Mouse (Mus musculus): ENCODE measurements around the gene Gabbr2. TPM values are rescaled to one million over a fixed set of nuclear protein-coding genes. Genes with fewer than 3 reads are reported as not detected.

The Gabbr2 gene
- polyA plus RNA-seq, 1 experiment from 2014 or later = 0.11 TPM

- 65% methylated on average over 10 of the region's 10 CpGs for whole genome bisulfite sequencing (ENCODE audit: insufficient replicate concordance)
Measured at GRCm38 (mm10) chr4:46889175-46889574, 102.5 kb downstream of the Gabbr2 start.

GRCm38 (mm10) chr4:46885627-46886383, 105.9 kb downstream of the Gabbr2 start:
- H3K4me2 ChIP-seq (ENCODE audit: low read depth, low read length) = no peak overlapping the region
- H3K4me3 ChIP-seq (ENCODE audit: low read depth, low read length) = no peak overlapping the region
- no peak overlapping the region for H3K27ac ChIP-seq (ENCODE audit: low read length)
- H3K9ac ChIP-seq (ENCODE audit: low read depth, low read length) = no peak overlapping the region
- H3K36me3 ChIP-seq (ENCODE audit: control insufficient read depth, insufficient read depth) = no peaks in the 10 kb centered on the region
- no peak for ATAC-seq (ENCODE audit: low read depth)
- H3K9me3 ChIP-seq (replicated peaks; ENCODE audit: control insufficient read depth, low read length) = no peaks in the 10 kb centered on the region
- 68% methylated on average over 20 of the region's 20 CpGs for WGBS (ENCODE audit: insufficient replicate concordance)
- no peaks in the 10 kb centered on the region for H3K4me1 ChIP-seq (ENCODE audit: control insufficient read depth, low read depth, low read length)
- peaks cover 1% of the 10 kb centered on the region; the same call in 1 of the 2 replicates for H3K27me3 ChIP-seq (ENCODE audit: control insufficient read depth, insufficient read depth, low read depth, low read length)

More at GRCm38 (mm10) chr4:46889175-46889574, 102.5 kb downstream of the Gabbr2 start:
- Histone ChIP-seq H3K27me3 (ENCODE audit: control insufficient read depth, insufficient read depth, low read depth, low read length) (no peaks in the 10 kb centered on the region), H3K4me1 (ENCODE audit: control insufficient read depth, low read depth, low read length) (no peaks in the 10 kb centered on the region), H3K36me3 (ENCODE audit: control insufficient read depth, insufficient read depth) (no peaks in the 10 kb centered on the region), H3K9me3 (replicated peaks; ENCODE audit: control insufficient read depth, low read length) (no peaks in the 10 kb centered on the region), H3K4me3 (ENCODE audit: low read depth, low read length) (no peak overlapping the region), H3K4me2 (ENCODE audit: low read depth, low read length) (no peak overlapping the region), H3K27ac (ENCODE audit: low read length) (no peak overlapping the region), H3K9ac (ENCODE audit: low read depth, low read length) (no peak overlapping the region)
- no peak for ATAC-seq (ENCODE audit: low read depth)

- Histone ChIP-seq H3K27me3 (ENCODE audit: control insufficient read depth, insufficient read depth, low read depth, low read length) (peaks cover 4% of the 10 kb centered on the region; the same call in 1 of the 2 replicates), H3K4me3 (ENCODE audit: low read depth, low read length) (no peak overlapping the region), H3K4me2 (ENCODE audit: low read depth, low read length) (no peak overlapping the region), H3K9ac (ENCODE audit: low read depth, low read length) (no peak overlapping the region), H3K27ac (ENCODE audit: low read length) (no peak overlapping the region), H3K36me3 (ENCODE audit: control insufficient read depth, insufficient read depth) (no peaks in the 10 kb centered on the region), H3K9me3 (replicated peaks; ENCODE audit: control insufficient read depth, low read length) (no peaks in the 10 kb centered on the region), H3K4me1 (ENCODE audit: control insufficient read depth, low read depth, low read length) (no peaks in the 10 kb centered on the region)
- ATAC-seq (ENCODE audit: low read depth) = no peak
- WGBS (ENCODE audit: insufficient replicate concordance) = 69% methylated on average over 7 of the region's 7 CpGs
Measured at GRCm38 (mm10) chr4:46884132-46884531, 107.5 kb downstream of the Gabbr2 start.

GRCm38 (mm10) chr4:46883546-46883945, 108.1 kb downstream of the Gabbr2 start:
- H3K27me3 ChIP-seq (ENCODE audit: control insufficient read depth, insufficient read depth, low read depth, low read length) = peaks cover 4% of the 10 kb centered on the region; the same call in 1 of the 2 replicates
- ATAC-seq (ENCODE audit: low read depth) = no peak
- H3K4me2 ChIP-seq (ENCODE audit: low read depth, low read length) = no peak overlapping the region
- H3K4me3 ChIP-seq (ENCODE audit: low read depth, low read length) = no peak overlapping the region
- 68% methylated on average over 9 of the region's 9 CpGs for WGBS (ENCODE audit: insufficient replicate concordance)
- no peaks in the 10 kb centered on the region for H3K9me3 ChIP-seq (replicated peaks; ENCODE audit: control insufficient read depth, low read length)
- no peaks in the 10 kb centered on the region for H3K4me1 ChIP-seq (ENCODE audit: control insufficient read depth, low read depth, low read length)
- no peaks in the 10 kb centered on the region for H3K36me3 ChIP-seq (ENCODE audit: control insufficient read depth, insufficient read depth)
- no peak overlapping the region for H3K27ac ChIP-seq (ENCODE audit: low read length)
- H3K9ac ChIP-seq (ENCODE audit: low read depth, low read length) = no peak overlapping the region

- peaks cover 4% of the 10 kb centered on the region; the same call in 1 of the 2 replicates for H3K27me3 ChIP-seq (ENCODE audit: control insufficient read depth, insufficient read depth, low read depth, low read length)
Measured at GRCm38 (mm10) chr4:46883047-46883446, 108.6 kb downstream of the Gabbr2 start.

GRCm38 (mm10) chr4:46881271-46881670, 110.4 kb downstream of the Gabbr2 start:
- 44% methylated on average over 4 of the region's 4 CpGs for WGBS (ENCODE audit: insufficient replicate concordance)
- Histone ChIP-seq H3K4me2 (ENCODE audit: low read depth, low read length) (no peak overlapping the region), H3K4me3 (ENCODE audit: low read depth, low read length) (no peak overlapping the region), H3K9me3 (replicated peaks; ENCODE audit: control insufficient read depth, low read length) (no peaks in the 10 kb centered on the region), H3K9ac (ENCODE audit: low read depth, low read length) (no peak overlapping the region), H3K27ac (ENCODE audit: low read length) (no peak overlapping the region), H3K4me1 (ENCODE audit: control insufficient read depth, low read depth, low read length) (no peaks in the 10 kb centered on the region), H3K27me3 (ENCODE audit: control insufficient read depth, insufficient read depth, low read depth, low read length) (peaks cover 4% of the 10 kb centered on the region), H3K36me3 (ENCODE audit: control insufficient read depth, insufficient read depth) (no peaks in the 10 kb centered on the region)
- ATAC-seq (ENCODE audit: low read depth) = no peak

More at GRCm38 (mm10) chr4:46883047-46883446, 108.6 kb downstream of the Gabbr2 start:
- Histone ChIP-seq H3K4me1 (ENCODE audit: control insufficient read depth, low read depth, low read length) (no peaks in the 10 kb centered on the region), H3K27ac (ENCODE audit: low read length) (no peak overlapping the region), H3K4me2 (ENCODE audit: low read depth, low read length) (no peak overlapping the region), H3K9ac (ENCODE audit: low read depth, low read length) (no peak overlapping the region), H3K4me3 (ENCODE audit: low read depth, low read length) (no peak overlapping the region), H3K9me3 (replicated peaks; ENCODE audit: control insufficient read depth, low read length) (no peaks in the 10 kb centered on the region), H3K36me3 (ENCODE audit: control insufficient read depth, insufficient read depth) (no peaks in the 10 kb centered on the region)
- WGBS (ENCODE audit: insufficient replicate concordance) = 36% methylated on average over 10 of the region's 10 CpGs
- ATAC-seq (ENCODE audit: low read depth) = no peak

GRCm38 (mm10) chr4:46879943-46880342, 111.7 kb downstream of the Gabbr2 start:
- ATAC-seq (ENCODE audit: low read depth) = no peak
- H3K4me1 ChIP-seq (ENCODE audit: control insufficient read depth, low read depth, low read length) = no peaks in the 10 kb centered on the region
- WGBS (ENCODE audit: insufficient replicate concordance) = 35% methylated on average over 4 of the region's 4 CpGs
- H3K9ac ChIP-seq (ENCODE audit: low read depth, low read length) = no peak overlapping the region
- H3K4me3 ChIP-seq (ENCODE audit: low read depth, low read length) = no peak overlapping the region
- H3K4me2 ChIP-seq (ENCODE audit: low read depth, low read length) = no peak overlapping the region
- H3K27me3 ChIP-seq (ENCODE audit: control insufficient read depth, insufficient read depth, low read depth, low read length) = peaks cover 4% of the 10 kb centered on the region
- no peaks in the 10 kb centered on the region for H3K36me3 ChIP-seq (ENCODE audit: control insufficient read depth, insufficient read depth)
- H3K9me3 ChIP-seq (replicated peaks; ENCODE audit: control insufficient read depth, low read length) = no peaks in the 10 kb centered on the region
- no peak overlapping the region for H3K27ac ChIP-seq (ENCODE audit: low read length)

GRCm38 (mm10) chr4:46872750-46873149, 118.9 kb downstream of the Gabbr2 start:
- H3K4me1 ChIP-seq (ENCODE audit: control insufficient read depth, low read depth, low read length) = no peaks in the 10 kb centered on the region; the same call in 1 of the 2 replicates
- H3K4me2 ChIP-seq (ENCODE audit: low read depth, low read length) = no peak overlapping the region
- no peaks in the 10 kb centered on the region for H3K9me3 ChIP-seq (replicated peaks; ENCODE audit: control insufficient read depth, low read length)
- no peaks in the 10 kb centered on the region for H3K36me3 ChIP-seq (ENCODE audit: control insufficient read depth, insufficient read depth)
- H3K27me3 ChIP-seq (ENCODE audit: control insufficient read depth, insufficient read depth, low read depth, low read length) = peaks cover 16% of the 10 kb centered on the region
- WGBS (ENCODE audit: insufficient replicate concordance) = 71% methylated on average over 4 of the region's 4 CpGs
- H3K4me3 ChIP-seq (ENCODE audit: low read depth, low read length) = no peak overlapping the region
- H3K27ac ChIP-seq (ENCODE audit: low read length) = no peak overlapping the region
- no peak overlapping the region for H3K9ac ChIP-seq (ENCODE audit: low read depth, low read length)
- no peak for ATAC-seq (ENCODE audit: low read depth)

- no peak overlapping the region for H3K27ac ChIP-seq (ENCODE audit: low read length)
- 38% methylated on average over 6 of the region's 6 CpGs for WGBS (ENCODE audit: insufficient replicate concordance)
Measured at GRCm38 (mm10) chr4:46870157-46870556, 121.5 kb downstream of the Gabbr2 start.

More at GRCm38 (mm10) chr4:46870157-46870556, 121.5 kb downstream of the Gabbr2 start:
- peaks cover 26% of the 10 kb centered on the region for H3K27me3 ChIP-seq (ENCODE audit: control insufficient read depth, insufficient read depth, low read depth, low read length)
- no peaks in the 10 kb centered on the region; the same call in 1 of the 2 replicates for H3K4me1 ChIP-seq (ENCODE audit: control insufficient read depth, low read depth, low read length)
- H3K36me3 ChIP-seq (ENCODE audit: control insufficient read depth, insufficient read depth) = no peaks in the 10 kb centered on the region
- H3K4me2 ChIP-seq (ENCODE audit: low read depth, low read length) = no peak overlapping the region
- no peaks in the 10 kb centered on the region for H3K9me3 ChIP-seq (replicated peaks; ENCODE audit: control insufficient read depth, low read length)
- no peak overlapping the region for H3K4me3 ChIP-seq (ENCODE audit: low read depth, low read length)
- H3K9ac ChIP-seq (ENCODE audit: low read depth, low read length) = no peak overlapping the region
- ATAC-seq (ENCODE audit: low read depth) = peak; percentile 77

Measured in liver, embryonic 16.5 days (tissue).